In the genomic region with DNA sequence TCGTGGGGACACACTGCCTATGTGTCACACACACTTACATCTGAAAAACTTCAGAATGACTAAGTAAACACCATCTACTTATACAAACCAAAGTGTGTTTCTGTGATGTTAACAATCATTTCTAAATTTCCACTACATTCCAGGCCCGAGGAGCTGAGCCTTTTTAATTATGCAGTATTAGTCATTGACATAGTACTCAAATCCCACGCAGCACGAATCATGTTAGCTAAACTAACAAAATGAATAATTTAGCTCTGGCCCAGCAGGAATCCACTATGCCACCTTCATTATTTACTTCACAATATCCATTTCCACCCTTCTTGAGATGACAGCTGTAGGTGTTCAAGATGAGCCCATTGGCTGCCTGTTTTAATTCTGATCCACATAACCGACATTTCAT, we compare ENCODE assay signal across 22 mouse cellular contexts.
DNase-seq lines count a peak whose midpoint lies in the region; ATAC-seq and TF ChIP-seq lines count a peak whose summit lies in the region.
"Had no signal": no experiment of that assay in that cellular context is flagged by ENCODE, and none has a peak within 500 bp of the region (broad histone marks: within the 10 kb centered on the region; RNA-seq: fewer than 3 reads in every experiment).

No protein-coding gene starts in this region.

- no peak overlapping the region for H3K9ac ChIP-seq in hindbrain, embryonic 13.5 days
- no peak overlapping the region for H3K9ac ChIP-seq in hindbrain, embryonic 14.5 days
- H3K9ac ChIP-seq: heart, embryonic 15.5 days; hindbrain, embryonic 15.5 days had no signal

- in situ Hi-C loops in Patski (cut with MboI; ENCODE audit: low pct_unique_long_range_greater_than_20kb) = no loop called here

- peaks cover 8% of the 10 kb centered on the region for H3K4me1 ChIP-seq in hindbrain, embryonic 13.5 days (replicated peaks)
- peaks cover 8% of the 10 kb centered on the region for H3K4me1 ChIP-seq in hindbrain, embryonic 14.5 days (replicated peaks; ENCODE audit: control insufficient read depth, insufficient read depth, low read length)
- H3K4me1 ChIP-seq in olfactory bulb, adult 2 months (ENCODE audit: control insufficient read depth, insufficient read depth, low read length) = peaks cover 2% of the 10 kb centered on the region; the same call in 1 of the 2 replicates

- DNase-seq in hindbrain, embryonic 14.5 days (ENCODE audit: low spot score) = no peak
- DNase-seq in retina, embryonic 14.5 days (ENCODE audit: low spot score) = peak; percentile 55
- DNase-seq in retina, postnatal 1 day = no peak
- no peak for DNase-seq in Patski (ENCODE audit: low read depth, low spot score)
- DNase-seq in kidney, postnatal 10 days = no peak
- no peak for DNase-seq in right cerebral cortex, postnatal 14 days
- DNase-seq: adrenal gland, postnatal 10 days; cerebellum, adult 2 months; cerebellum, postnatal 10 days; gastrocnemius, adult 2 months; gastrocnemius, postnatal 25 days; heart, postnatal 14 days had no signal

- H3K4me2 ChIP-seq in hindbrain, embryonic 13.5 days = no peak overlapping the region
- H3K4me2 ChIP-seq in hindbrain, embryonic 14.5 days (replicated peaks) = no peak overlapping the region
- H3K4me2 ChIP-seq: heart, embryonic 11.5 days; heart, embryonic 15.5 days; hindbrain, embryonic 15.5 days had no signal

- no peak for ATAC-seq in hindbrain, embryonic 13.5 days (ENCODE audit: low FRiP score)
- no peak for ATAC-seq in hindbrain, embryonic 14.5 days (ENCODE audit: low FRiP score)
- peak; percentile 67 for ATAC-seq in Patski
- ATAC-seq: forebrain, embryonic 14.5 days had no signal

- no peak overlapping the region for H3K4me3 ChIP-seq in hindbrain, embryonic 13.5 days
- H3K4me3 ChIP-seq in hindbrain, embryonic 14.5 days (replicated peaks; ENCODE audit: low read length) = no peak overlapping the region
- no peak overlapping the region for H3K4me3 ChIP-seq in olfactory bulb, adult 2 months (ENCODE audit: insufficient read depth, low read depth, low read length)
- H3K4me3 ChIP-seq: embryonic facial prominence, embryonic 10.5 days; erythroblast, embryonic 14.5 days; forebrain, embryonic 10.5 days; gastrocnemius, adult 2 months; heart, embryonic 15.5 days; hindbrain, embryonic 15.5 days had no signal

- no peak for TF ChIP-seq POLR2A in olfactory bulb, adult 2 months (IDR thresholded peaks at IDR 0.05; ENCODE audit: insufficient read depth, low read depth, low read length)

- H3K27ac ChIP-seq in hindbrain, embryonic 13.5 days = peak overlapping the region; percentile 6; the same call in 1 of the 2 replicates
- no peak overlapping the region for H3K27ac ChIP-seq in hindbrain, embryonic 14.5 days
- H3K27ac ChIP-seq in olfactory bulb, adult 2 months (ENCODE audit: insufficient read depth, low read depth, low read length) = 0 out of 2 replicates have a peak overlapping the region, but pooled peaks have one; percentile 12
- H3K27ac ChIP-seq: embryonic facial prominence, embryonic 10.5 days; forebrain, embryonic 10.5 days; hindbrain, embryonic 15.5 days had no signal

- H3K36me3 ChIP-seq in hindbrain, embryonic 13.5 days = no peaks in the 10 kb centered on the region
- H3K36me3 ChIP-seq in hindbrain, embryonic 14.5 days (replicated peaks; ENCODE audit: control insufficient read depth, insufficient read depth) = no peaks in the 10 kb centered on the region
- H3K36me3 ChIP-seq: embryonic facial prominence, embryonic 10.5 days; forebrain, embryonic 10.5 days; heart, embryonic 15.5 days; hindbrain, embryonic 15.5 days had no signal

- CTCF ChIA-PET in Patski (lab: Charles Lee) = interaction anchor here (0.8 to 2.4 kb wide), 4 partner anchors 9 to 13 kb away, joined by 3 to 11 read pairs (median 4); no protein-coding TSS in a partner anchor

- no peaks in the 10 kb centered on the region for H3K27me3 ChIP-seq in hindbrain, embryonic 13.5 days
- no peaks in the 10 kb centered on the region for H3K27me3 ChIP-seq in hindbrain, embryonic 14.5 days (ENCODE audit: control insufficient read depth, insufficient read depth, low read length)
- no peaks in the 10 kb centered on the region for H3K27me3 ChIP-seq in Patski
- H3K27me3 ChIP-seq: CH12.LX; heart, embryonic 15.5 days; hindbrain, embryonic 15.5 days had no signal

- no peaks in the 10 kb centered on the region for H3K9me3 ChIP-seq in hindbrain, embryonic 13.5 days
- no peaks in the 10 kb centered on the region for H3K9me3 ChIP-seq in hindbrain, embryonic 14.5 days (ENCODE audit: control insufficient read depth, low read length)
- H3K9me3 ChIP-seq: embryonic facial prominence, embryonic 10.5 days; forebrain, embryonic 10.5 days; heart, embryonic 15.5 days; hindbrain, embryonic 15.5 days had no signal

- no peak for TF ChIP-seq CTCF in Patski (IDR thresholded peaks at IDR 0.05)
- TF ChIP-seq CTCF in olfactory bulb, adult 2 months (IDR thresholded peaks at IDR 0.05; ENCODE audit: insufficient read depth, low read depth, low read length) = no peak

- WGBS in hindbrain, embryonic 13.5 days = 57% methylated on average over 5 of the region's 5 CpGs
- 54% methylated on average over 5 of the region's 5 CpGs for WGBS in hindbrain, embryonic 14.5 days
- WGBS in olfactory bulb, adult 2 months = 41% methylated on average over 5 of the region's 5 CpGs

- POLR2A ChIA-PET in Patski (lab: Charles Lee) = no interaction called here
